Mouse (Mus musculus) ovary, postnatal 36 days (tissue): Measurements from ENCODE around the gene 3830403N18Rik.
"Not testable (repeated sequence)": the region's sequence is repeated elsewhere in the genome, so short reads cannot be mapped to it uniquely, and the experiment has no call there.

Experiments used
- DNase-seq: peaks from one replicate; pipeline ENCODE4 v3.0.0; 2022; ENCODE audit warnings: low spot score, mixed read lengths

Gene 3830403N18Rik

DNA sequence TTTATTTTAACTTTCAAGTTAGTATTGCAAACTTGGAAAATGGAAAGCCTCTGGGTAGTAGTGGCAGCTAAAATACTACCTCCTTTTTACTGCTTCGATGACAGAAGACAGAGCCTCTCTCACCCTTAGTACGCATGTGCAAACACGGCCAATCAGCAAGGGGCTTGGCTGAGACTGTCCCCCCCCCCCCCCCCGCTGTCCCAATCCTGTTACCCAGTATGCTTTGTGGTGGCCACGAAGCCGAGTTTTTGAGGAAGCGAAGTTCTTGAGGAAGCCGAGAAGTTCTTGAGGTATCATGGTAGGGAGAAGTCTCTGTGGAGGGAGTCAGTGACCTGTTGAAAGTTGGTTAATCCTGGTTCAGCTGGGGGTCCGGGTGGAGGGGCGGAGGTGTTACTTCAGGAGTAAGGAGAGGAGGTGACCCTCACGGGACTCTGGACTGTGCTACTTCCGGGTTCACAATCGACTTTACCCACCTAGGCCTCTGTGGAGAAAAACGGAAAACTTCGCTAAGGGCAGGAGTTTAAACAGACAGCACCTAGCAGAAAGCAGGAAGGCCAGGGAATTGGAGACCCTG lies at the start of gene 3830403N18Rik:
3830403N18Rik (plus strand) TSS at position 237 of the 574 bp plus-strand sequence.
- DNase-seq: not testable (repeated sequence)

DNA sequence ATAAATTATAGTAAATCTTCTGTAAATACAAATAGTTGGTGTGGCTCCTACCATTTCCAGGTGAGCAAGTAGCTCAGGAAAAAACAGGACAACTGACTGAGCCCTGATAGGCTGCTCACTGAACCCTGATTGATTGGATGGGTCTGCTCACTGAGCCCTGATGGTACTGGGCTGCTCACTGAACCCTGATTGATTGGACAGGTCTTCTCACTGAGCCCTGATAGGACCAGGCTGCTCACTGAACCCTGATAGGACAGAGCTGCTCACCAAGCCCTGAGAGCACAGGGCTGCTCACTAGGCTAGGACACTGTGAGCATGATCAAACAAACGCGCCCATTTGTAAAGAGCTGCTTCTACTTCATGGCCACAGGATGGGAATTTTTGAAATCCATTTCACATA lies 15.0 kb downstream of the 3830403N18Rik start:
- no peak for DNase-seq

DNA sequence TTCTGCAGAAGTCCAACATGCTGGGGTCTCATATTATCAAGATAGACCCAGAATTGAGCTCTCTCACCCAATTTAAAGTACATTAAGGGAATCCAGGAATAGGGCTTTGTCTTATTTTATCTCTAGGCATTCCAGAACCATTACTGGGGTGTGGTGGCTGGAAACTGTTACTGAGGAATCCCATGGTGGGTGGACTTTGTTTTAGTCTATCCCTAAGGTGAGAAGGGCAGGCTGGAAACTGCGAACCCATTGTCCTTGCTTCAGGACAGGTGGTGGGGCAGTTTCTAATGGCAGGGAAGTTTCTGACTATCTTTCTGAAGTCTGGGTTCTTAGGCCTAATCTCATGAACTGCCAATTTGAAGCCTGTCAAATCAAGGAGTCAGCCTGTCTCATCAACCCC lies 50.1 kb downstream of the 3830403N18Rik start:
- DNase-seq: not testable (repeated sequence)
